Mouse (Mus musculus) C2C12 (cell line): Measurements from ENCODE around the gene Fbxl13. TPM values are rescaled to one million over a fixed set of nuclear protein-coding genes. Genes with fewer than 3 reads are reported as not detected.

Experiments used
- H3K27me3 ChIP-seq: one replicate; pipeline ENCODE4 v1.6.1; 2011; ENCODE audit not compliant: control insufficient read depth, insufficient read depth, insufficient read length
- H3K36me3 ChIP-seq: one replicate; pipeline ENCODE4 v1.6.1; 2011; ENCODE audit not compliant: control insufficient read depth, insufficient read depth
- H3K4me3 ChIP-seq: one replicate; pipeline ENCODE4 v1.5.1; 2011; ENCODE audit warnings: mild to moderate bottlenecking, control low read depth; ENCODE audit not compliant: poor library complexity, insufficient read depth, severe bottlenecking
- H3K79me2 ChIP-seq: one replicate; pipeline ENCODE4 v1.6.1; 2011; ENCODE audit not compliant: control insufficient read depth, insufficient read depth
- H3K79me3 ChIP-seq: one replicate; pipeline ENCODE4 v1.6.1; 2011; ENCODE audit warnings: low read depth, control low read depth
- H3ac ChIP-seq: one replicate; pipeline ENCODE3; 2011; ENCODE audit warnings: low read depth; ENCODE audit not compliant: control insufficient read depth, insufficient read length
- CEBPB ChIP-seq: IDR thresholded peaks from one replicate; pipeline ENCODE4 v1.6.1; 2011; ENCODE audit warnings: low read depth, mild to moderate bottlenecking, control low read depth, moderate library complexity
- CTCF ChIP-seq: IDR thresholded peaks from one replicate; pipeline ENCODE4 v1.5.1; 2011; ENCODE audit not compliant: control insufficient read depth, insufficient read depth, insufficient read length
- FOSL1 ChIP-seq: IDR thresholded peaks from one replicate; pipeline ENCODE4 v1.8.0; 2011; ENCODE audit warnings: mild to moderate bottlenecking, low read length; ENCODE audit not compliant: poor library complexity, insufficient read depth, severe bottlenecking
- MAX ChIP-seq: IDR thresholded peaks from one replicate; pipeline ENCODE4 v1.6.1; 2011; ENCODE audit warnings: mild to moderate bottlenecking, control low read depth
- MYOD1 ChIP-seq: IDR thresholded peaks from one replicate; pipeline ENCODE4 v1.6.1; 2011; ENCODE audit warnings: low read depth; ENCODE audit not compliant: control insufficient read depth, insufficient read length
- MYOG ChIP-seq: IDR thresholded peaks from one replicate; pipeline ENCODE4 v1.6.1; 2011; ENCODE audit not compliant: control insufficient read depth, insufficient read length; ENCODE audit errors: extremely low read depth
- USF1 ChIP-seq: IDR thresholded peaks from one replicate; pipeline ENCODE4 v1.6.1; 2011; ENCODE audit warnings: low read depth, mild to moderate bottlenecking, control low read depth, moderate library complexity
- polyA plus RNA-seq: library from polyadenylated mRNA; unstranded; fragments of >200 nt; fragmentation: generic; extraction: Trizol; gene quantifications from one replicate; pipeline ENCODE4 v1.2.1, GENCODE M21; 2012; ENCODE audit warnings: missing spikeins

The Fbxl13 gene
- polyA plus RNA-seq, 1 experiment = 0.07 TPM

GRCm38 (mm10) chr5:21675494-21675893 lies 30.1 kb upstream of the Fbxl13 start:
- Histone ChIP-seq H3ac (no peak overlapping the region), H3K27me3 (no peaks in the 10 kb centered on the region), H3K36me3 (no peaks in the 10 kb centered on the region), H3K4me3 (no peak overlapping the region), H3K79me3 (no peaks in the 10 kb centered on the region), H3K79me2 (no peaks in the 10 kb centered on the region)
- no peak for TF ChIP-seq MYOG
- no peak for TF ChIP-seq USF1
- no peak for TF ChIP-seq FOSL1
- TF ChIP-seq MYOD1 = no peak

GRCm38 (mm10) chr5:21675019-21675418 lies 29.6 kb upstream of the Fbxl13 start:
- H3K79me3 ChIP-seq = no peaks in the 10 kb centered on the region
- H3K4me3 ChIP-seq = no peak overlapping the region
- no peaks in the 10 kb centered on the region for H3K27me3 ChIP-seq
- no peak for TF ChIP-seq CTCF
- H3ac ChIP-seq = no peak overlapping the region
- no peaks in the 10 kb centered on the region for H3K79me2 ChIP-seq
- H3K36me3 ChIP-seq = no peaks in the 10 kb centered on the region

GRCm38 (mm10) chr5:21673742-21674141 lies 28.3 kb upstream of the Fbxl13 start:
- Histone ChIP-seq H3K4me3 (no peak overlapping the region), H3K79me3 (no peaks in the 10 kb centered on the region), H3K36me3 (no peaks in the 10 kb centered on the region), H3K79me2 (no peaks in the 10 kb centered on the region), H3ac (no peak overlapping the region), H3K27me3 (no peaks in the 10 kb centered on the region)
- TF ChIP-seq MYOD1 = no peak
- no peak for TF ChIP-seq FOSL1

GRCm38 (mm10) chr5:21672812-21673635 lies 27.6 kb upstream of the Fbxl13 start:
- no peaks in the 10 kb centered on the region for H3K79me3 ChIP-seq
- no peak overlapping the region for H3K4me3 ChIP-seq
- no peaks in the 10 kb centered on the region for H3K27me3 ChIP-seq
- no peaks in the 10 kb centered on the region for H3K36me3 ChIP-seq
- H3K79me2 ChIP-seq = no peaks in the 10 kb centered on the region
- H3ac ChIP-seq = no peak overlapping the region
- no peak for TF ChIP-seq MYOD1
- no peak for TF ChIP-seq FOSL1
- TF ChIP-seq USF1 = no peak
- TF ChIP-seq MAX = no peak
- no peak for TF ChIP-seq CEBPB
- TF ChIP-seq MYOG = no peak
- no peak for TF ChIP-seq CTCF

- Histone ChIP-seq H3K36me3 (no peaks in the 10 kb centered on the region), H3K79me2 (no peaks in the 10 kb centered on the region), H3K4me3 (no peak overlapping the region), H3ac (no peak overlapping the region), H3K79me3 (no peaks in the 10 kb centered on the region), H3K27me3 (no peaks in the 10 kb centered on the region)
- no peak for TF ChIP-seq FOSL1
- no peak for TF ChIP-seq MAX
- no peak for TF ChIP-seq CEBPB
- no peak for TF ChIP-seq MYOD1
- TF ChIP-seq MYOG = no peak
- TF ChIP-seq CTCF = no peak
- TF ChIP-seq USF1 = no peak
These were observed 23.9 kb upstream of the Fbxl13 start for GRCm38 (mm10) chr5:21669307-21669706.

- TF ChIP-seq MAX = no peak
- no peak for TF ChIP-seq FOSL1
- no peak for TF ChIP-seq MYOG
- TF ChIP-seq MYOD1 = no peak
- no peak for TF ChIP-seq CEBPB
- no peak for TF ChIP-seq USF1
- TF ChIP-seq CTCF = no peak
- no peaks in the 10 kb centered on the region for H3K36me3 ChIP-seq
- H3K79me2 ChIP-seq = no peaks in the 10 kb centered on the region
- no peak overlapping the region for H3K4me3 ChIP-seq
- H3K79me3 ChIP-seq = no peaks in the 10 kb centered on the region
- H3K27me3 ChIP-seq = no peaks in the 10 kb centered on the region
- H3ac ChIP-seq = no peak overlapping the region
These were observed 22.0 kb upstream of the Fbxl13 start for GRCm38 (mm10) chr5:21667191-21668137.
